Mouse (Mus musculus) E14TG2a.4 (cell line): Measurements from ENCODE around the gene Tmem178b.

Experiments used
- CTCF ChIP-seq: conservative IDR thresholded peaks from 2 replicates; pipeline ENCODE4 v1.5.1; 2014; ENCODE audit warnings: low read length
- NANOG ChIP-seq: IDR thresholded peaks from 2 replicates; pipeline ENCODE4 v1.6.1; 2014; ENCODE audit warnings: borderline replicate concordance, low read length, mixed read lengths

GRCm38 (mm10) chr6:40024336-40024934, 151.4 kb downstream of the Tmem178b start:
- TF ChIP-seq CTCF (no peak), NANOG (no peak)
